Mouse (Mus musculus) brain, embryonic 18.5 days (tissue): ENCODE data around the gene Rnf13.
"Not testable (repeated sequence)": the region's sequence is repeated elsewhere in the genome, so short reads cannot be mapped to it uniquely, and the experiment has no call there.

Experiments used
- DNase-seq: peaks from one replicate; pipeline ENCODE4 v3.0.0-alpha.2; 2012; ENCODE audit warnings: low read depth, low spot score

Rnf13 gene

GRCm38 (mm10) chr3:57735511-57736370 is at the start of gene Rnf13:
TSS of gene Rnf13 (plus strand) at chr3:57736062.
- peak; percentile 90 for DNase-seq

GRCm38 (mm10) chr3:57691772-57692171 is 44.1 kb upstream of the Rnf13 start:
- no peak for DNase-seq

- DNase-seq: no peak
Observed at GRCm38 (mm10) chr3:57692719-57693118, 43.1 kb upstream of the Rnf13 start, which contains the start of gene Ankub1. TSS of gene Ankub1 (minus strand) at chr3:57692799.

GRCm38 (mm10) chr3:57696249-57696648 is 39.6 kb upstream of the Rnf13 start:
- no peak for DNase-seq

GRCm38 (mm10) chr3:57696779-57697178 is 39.1 kb upstream of the Rnf13 start:
- no peak for DNase-seq

- DNase-seq: no peak
Observed at GRCm38 (mm10) chr3:57714151-57714550, 21.7 kb upstream of the Rnf13 start.

GRCm38 (mm10) chr3:57732206-57732915 is 3.5 kb upstream of the Rnf13 start:
- no peak for DNase-seq

GRCm38 (mm10) chr3:57736419-57737095 is 695 bp downstream of the Rnf13 start:
- DNase-seq: no peak

GRCm38 (mm10) chr3:57739830-57740229 is 4.0 kb downstream of the Rnf13 start:
- no peak for DNase-seq

GRCm38 (mm10) chr3:57748576-57749267 is 12.9 kb downstream of the Rnf13 start:
- no peak for DNase-seq

- no peak for DNase-seq
Observed at GRCm38 (mm10) chr3:57776915-57777314, 41.1 kb downstream of the Rnf13 start.

GRCm38 (mm10) chr3:57788472-57788871 is 52.6 kb downstream of the Rnf13 start:
- DNase-seq: no peak

GRCm38 (mm10) chr3:57789005-57789962 is 53.4 kb downstream of the Rnf13 start:
- peak; percentile 30 for DNase-seq

- DNase-seq: no peak
Observed at GRCm38 (mm10) chr3:57791104-57791503, 55.2 kb downstream of the Rnf13 start.

- DNase-seq: not testable (repeated sequence)
Observed at GRCm38 (mm10) chr3:57795071-57795470, 59.2 kb downstream of the Rnf13 start.

GRCm38 (mm10) chr3:57815447-57815846 is 79.6 kb downstream of the Rnf13 start:
- peak; percentile 12 for DNase-seq

- no peak for DNase-seq
Observed at GRCm38 (mm10) chr3:57825866-57826265, 90.0 kb downstream of the Rnf13 start.

- no peak for DNase-seq
Observed at GRCm38 (mm10) chr3:57833585-57833984, 97.7 kb downstream of the Rnf13 start.

- no peak for DNase-seq
Observed at GRCm38 (mm10) chr3:57836911-57837310, 101.0 kb downstream of the Rnf13 start.

GRCm38 (mm10) chr3:57843775-57844174 is 107.9 kb downstream of the Rnf13 start:
- DNase-seq: peak; percentile 8
